Mouse (Mus musculus) adipocyte (in vitro differentiated cells): ENCODE measurements around the gene Zfp629.

Experiments
- DNase-seq: peaks from one replicate; pipeline ENCODE4 v3.0.0-alpha.2; 2016; ENCODE audit warnings: low spot score

Zfp629 gene

DNA sequence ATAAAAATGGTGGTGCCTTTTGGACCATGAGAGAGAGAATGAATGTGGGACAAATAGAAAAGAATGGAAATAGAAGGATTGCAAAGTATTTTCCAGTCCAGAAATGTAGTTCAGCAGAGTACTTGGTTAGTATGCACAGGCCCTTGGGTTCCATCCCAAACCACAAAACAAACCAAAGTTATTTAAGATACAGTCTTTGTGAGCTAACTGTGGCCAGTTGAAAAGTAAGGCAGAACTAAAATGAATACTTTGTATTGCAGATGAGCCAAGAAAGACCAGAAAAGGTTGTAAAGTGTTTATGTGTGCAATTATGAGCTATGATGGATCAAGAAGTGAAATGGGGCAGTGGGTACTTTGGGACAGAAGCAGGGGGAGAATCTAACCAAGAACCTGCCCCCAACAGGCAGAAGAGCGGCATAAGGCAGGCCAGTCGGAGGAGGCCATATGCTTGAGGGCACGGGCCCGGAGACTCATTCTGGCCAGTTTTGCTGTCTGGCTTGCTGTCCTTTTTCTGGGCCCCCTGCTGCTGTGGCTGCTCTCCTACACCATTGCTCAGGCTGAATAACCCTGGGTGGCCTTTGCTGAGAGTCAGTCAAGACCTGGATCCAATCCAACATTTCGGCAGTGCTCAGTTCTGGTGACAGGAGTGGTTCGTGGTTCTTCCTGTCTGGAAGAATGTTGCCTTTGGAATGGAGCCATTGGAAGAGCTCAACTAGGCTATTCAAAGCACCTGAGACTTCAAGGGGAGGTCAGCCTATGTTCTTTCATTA lies 51.0 kb downstream of the Zfp629 start:
- DNase-seq: peak; percentile 71

DNA sequence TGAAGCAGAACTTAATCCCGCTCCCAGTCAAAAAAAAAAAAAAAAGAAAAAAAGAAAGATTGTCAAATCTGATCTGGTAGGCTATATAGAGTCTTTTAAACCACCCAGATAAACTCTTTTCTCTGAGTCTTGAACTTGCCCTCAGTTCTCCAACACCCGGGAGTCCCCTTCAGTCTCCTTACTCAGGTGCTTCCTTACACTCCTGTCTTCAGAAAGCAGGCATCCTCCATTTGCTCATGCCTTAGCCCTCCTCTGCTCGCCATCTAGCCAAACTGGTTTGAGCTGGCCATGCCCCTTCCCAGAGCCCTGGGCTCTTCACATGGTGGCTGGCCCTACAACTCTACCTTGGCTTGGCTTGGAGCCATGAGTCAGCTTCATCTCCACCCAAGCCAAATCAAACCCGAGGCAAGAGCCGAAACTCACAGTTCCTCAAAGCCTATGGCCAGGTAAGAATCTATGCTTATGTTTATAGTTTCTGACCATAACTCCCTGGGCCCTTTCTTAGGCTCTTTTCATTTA lies 54.2 kb downstream of the Zfp629 start, which contains the start of gene Tmem265:
Gene Tmem265, plus strand, starts transcription at position 51 of the 519 bp plus-strand sequence.
- DNase-seq: no peak

DNA sequence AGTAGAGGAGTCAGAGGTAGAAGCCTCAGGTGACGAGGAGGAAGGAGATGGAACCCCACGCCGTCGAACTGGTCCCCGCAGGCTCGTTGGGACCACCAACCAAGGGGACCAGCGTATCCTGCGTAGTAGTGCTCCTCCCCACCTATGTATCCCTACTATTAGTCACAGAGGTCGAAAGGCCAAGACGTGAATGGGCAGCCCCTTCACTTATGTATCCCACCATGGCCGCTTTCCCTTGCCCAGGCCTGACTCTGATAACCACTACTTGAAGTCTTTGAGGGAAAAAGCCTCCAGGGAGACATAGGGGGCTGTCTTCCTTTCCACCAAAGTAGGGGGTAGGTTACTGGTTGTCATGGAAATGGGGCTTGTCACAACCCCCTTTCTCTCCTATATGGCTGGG lies 55.0 kb downstream of the Zfp629 start:
- DNase-seq: no peak
